Mouse (Mus musculus) CH12.LX (cell line): ENCODE measurements around the gene Gm17509. TPM values are rescaled to one million over a fixed set of nuclear protein-coding genes. Genes with fewer than 3 reads are reported as not detected.

Experiments used
- DNase-seq: peaks from one replicate; pipeline ENCODE4 v3.0.0-alpha.2; 2013; ENCODE audit errors: extremely low read depth
- H3K27ac ChIP-seq: 2 replicates; pipeline ENCODE4 v1.5.1; 2012; ENCODE audit warnings: low read depth, mild to moderate bottlenecking, control low read depth, moderate library complexity; ENCODE audit not compliant: insufficient read depth
- H3K27me3 ChIP-seq: replicated peaks from 2 replicates; pipeline ENCODE3; 2012; ENCODE audit warnings: inconsistent platforms
- H3K36me3 ChIP-seq, 2 experiments: replicated peaks in 1 of 2; 2 replicates each; pipeline versions ENCODE3 to v1.6.1; 2012; ENCODE audit warnings: inconsistent platforms in 1 of 2, low read length in 1 of 2, mild to moderate bottlenecking in 1 of 2, mixed read lengths in 1 of 2, moderate library complexity in 1 of 2; ENCODE audit not compliant: control insufficient read depth in 1 of 2, insufficient read depth in 1 of 2
- H3K4me1 ChIP-seq, 2 experiments: 2 replicates each; pipeline ENCODE4 v1.6.1; 2012; ENCODE audit warnings: inconsistent platforms in 1 of 2, moderate library complexity in 1 of 2; ENCODE audit not compliant: insufficient read depth in 2 of 2, control insufficient read depth in 1 of 2
- H3K4me2 ChIP-seq: 2 replicates; pipeline ENCODE4 v1.6.1; 2012; ENCODE audit warnings: low read depth, mild to moderate bottlenecking, control low read depth; ENCODE audit not compliant: poor library complexity, insufficient read depth, severe bottlenecking
- H3K4me3 ChIP-seq, 3 experiments: fragments of 150-350 bp in 1 of 3; sonication (generic) in 1 of 3; replicated peaks in 1 of 3; 2 replicates each; pipeline versions ENCODE3 to v1.5.1; 2011 to 2012; ENCODE audit warnings: low read depth in 2 of 3, low read length in 2 of 3, mild to moderate bottlenecking in 2 of 3, moderate library complexity in 2 of 3, control low read depth in 1 of 3, improper control_type of control experiment in 1 of 3, inconsistent platforms in 1 of 3, mixed read lengths in 1 of 3; ENCODE audit not compliant: poor library complexity in 1 of 3
- H3K79me2 ChIP-seq: replicated peaks from 2 replicates; pipeline ENCODE4 v1.6.1; 2012; ENCODE audit warnings: mild to moderate bottlenecking, moderate library complexity; ENCODE audit not compliant: control insufficient read depth, poor library complexity, insufficient read depth, severe bottlenecking; ENCODE audit errors: extremely low read depth
- H3K9ac ChIP-seq: 2 replicates; pipeline ENCODE4 v1.6.1; 2012; ENCODE audit warnings: low read depth, mild to moderate bottlenecking, control low read depth, moderate library complexity; ENCODE audit not compliant: insufficient read depth
- H3K9me3 ChIP-seq: replicated peaks from 2 replicates; pipeline ENCODE3; 2012; ENCODE audit warnings: low read length, inconsistent platforms, mixed read lengths
- CHD1 ChIP-seq: IDR thresholded peaks from 2 replicates; pipeline ENCODE4 v1.6.1; 2012; ENCODE audit warnings: low read depth, low read length, improper control_type of control experiment, inconsistent platforms
- CHD2 ChIP-seq: IDR thresholded peaks from 2 replicates; pipeline ENCODE4 v1.6.1; 2011; ENCODE audit warnings: low read length, improper control_type of control experiment
- ELF1 ChIP-seq: IDR thresholded peaks from 2 replicates; pipeline ENCODE4 v1.6.1; 2014; ENCODE audit warnings: low read depth, mild to moderate bottlenecking, inconsistent platforms, low read length, improper control_type of control experiment
- EP300 ChIP-seq: IDR thresholded peaks from 2 replicates; pipeline ENCODE4 v1.6.1; 2011; ENCODE audit warnings: low read length, improper control_type of control experiment
- IRF4 ChIP-seq: IDR thresholded peaks from 2 replicates; pipeline ENCODE4 v1.6.1; 2014; ENCODE audit warnings: low read depth, mild to moderate bottlenecking, inconsistent platforms, low read length, improper control_type of control experiment
- JUN ChIP-seq: IDR thresholded peaks from 2 replicates; pipeline ENCODE4 v1.6.1; 2011; ENCODE audit warnings: low read depth, mild to moderate bottlenecking, low read length, improper control_type of control experiment, moderate library complexity; ENCODE audit not compliant: insufficient read depth
- JUND ChIP-seq: conservative IDR thresholded peaks from 2 replicates; pipeline ENCODE4 v1.6.1; 2011; ENCODE audit warnings: low read depth, low read length, improper control_type of control experiment
- KAT2A ChIP-seq: IDR thresholded peaks from 2 replicates; pipeline ENCODE4 v1.6.1; 2012; ENCODE audit warnings: low read length, improper control_type of control experiment, inconsistent platforms; ENCODE audit not compliant: insufficient replicate concordance
- MAX ChIP-seq: IDR thresholded peaks from 2 replicates; pipeline ENCODE4 v1.6.1; 2011; ENCODE audit warnings: low read length, improper control_type of control experiment
- MAZ ChIP-seq: IDR thresholded peaks from 2 replicates; pipeline ENCODE4 v1.6.1; 2012; ENCODE audit warnings: low read depth, mild to moderate bottlenecking, inconsistent platforms, low read length, improper control_type of control experiment, moderate library complexity
- NELFE ChIP-seq: IDR thresholded peaks from 2 replicates; pipeline ENCODE4 v1.6.1; 2011; ENCODE audit warnings: low read depth, low read length, improper control_type of control experiment
- PAX5 ChIP-seq: IDR thresholded peaks from 2 replicates; pipeline ENCODE4 v1.6.1; 2012; ENCODE audit warnings: low read length, inconsistent platforms, mixed read lengths
- POLR2A ChIP-seq: IDR thresholded peaks from 2 replicates; pipeline ENCODE4 v1.6.1; 2011; ENCODE audit warnings: low read depth, mild to moderate bottlenecking, improper control_type of control experiment, low read length
- RAD21 ChIP-seq: IDR thresholded peaks from 2 replicates; pipeline ENCODE4 v1.6.1; 2011; ENCODE audit warnings: low read depth, mild to moderate bottlenecking, low read length, improper control_type of control experiment, moderate library complexity
- SIN3A ChIP-seq: IDR thresholded peaks from 2 replicates; pipeline ENCODE4 v1.6.1; 2012; ENCODE audit warnings: low read length, improper control_type of control experiment, inconsistent platforms
- SMC3 ChIP-seq: IDR thresholded peaks from 2 replicates; pipeline ENCODE4 v1.6.1; 2011; ENCODE audit warnings: low read depth, low read length, improper control_type of control experiment
- TBP ChIP-seq: conservative IDR thresholded peaks from 2 replicates; pipeline ENCODE4 v1.6.1; 2011; ENCODE audit warnings: low read depth, low read length, improper control_type of control experiment
- TCF12 ChIP-seq: IDR thresholded peaks from 2 replicates; pipeline ENCODE4 v1.6.1; 2014; ENCODE audit warnings: low read depth, mild to moderate bottlenecking, inconsistent platforms, low read length, improper control_type of control experiment
- UBTF ChIP-seq: IDR thresholded peaks from 2 replicates; pipeline ENCODE4 v1.6.1; 2012; ENCODE audit warnings: low read depth, mild to moderate bottlenecking, inconsistent platforms, low read length, improper control_type of control experiment, moderate library complexity
- USF2 ChIP-seq: conservative IDR thresholded peaks from 2 replicates; pipeline ENCODE4 v1.6.1; 2011; ENCODE audit warnings: low read depth, low read length, improper control_type of control experiment
- ZMIZ1 ChIP-seq: IDR thresholded peaks from 2 replicates; pipeline ENCODE4 v1.6.1; 2012; ENCODE audit warnings: low read depth, mild to moderate bottlenecking, inconsistent platforms, low read length, improper control_type of control experiment
- dilution Hi-C: fragments of 300-500 bp; cut with MboI; formaldehyde crosslinking; loops from 2 replicates; pipeline ENCODE4 v1.14.3; 2020; ENCODE audit warnings: low sequenced_read_pairs; ENCODE audit not compliant: extremely low pct_unique_long_range_greater_than_20kb, extremely low pct_ligation_motif_present
- in situ Hi-C: fragments of 300-500 bp; cut with MboI; formaldehyde crosslinking; loops from 3 replicates; pipeline ENCODE4 v1.14.3; 2019; ENCODE audit warnings: low sequenced_read_pairs, low pct_ligation_motif_present, low pct_unique_long_range_greater_than_20kb, mixed read lengths
- polyA plus RNA-seq: library from polyadenylated mRNA; unstranded; fragments of >175 nt; gene quantifications from 2 replicates; pipeline ENCODE4 v1.2.1, GENCODE M21; 2012; ENCODE audit warnings: low read depth; ENCODE audit not compliant: insufficient read length
- total RNA-seq, 2 experiments: library from RNA; depleted of rRNA; stranded (reverse); fragments of 300-350 nt in 1 of 2; fragments of >200 nt in 1 of 2; gene quantifications; 2 replicates each; pipeline ENCODE4 v1.2.3; 2012 to 2014

Gm17509 gene
- total and polyA plus RNA-seq, 3 experiments, result not detected

GRCm38 (mm10) chr13:117237111-117237510, 16.2 kb upstream of the Gm17509 start:
- no peaks in the 10 kb centered on the region for H3K27me3 ChIP-seq
- dilution Hi-C loops, result no loop called here
- no peak overlapping the region for H3K9ac ChIP-seq
- peaks cover 58% of the 10 kb centered on the region for H3K9me3 ChIP-seq
- TF ChIP-seq KAT2A (no peak), IRF4 (peak; percentile 92), EP300 (peak; percentile 74)
- in situ Hi-C loops, result no loop called here
- no peaks in the 10 kb centered on the region for H3K4me1 ChIP-seq
- no peak for DNase-seq
- no peaks in the 10 kb centered on the region for H3K79me2 ChIP-seq
- H3K4me2 ChIP-seq, result peak overlapping the region; percentile 1; the same call in 1 of the 2 replicates
- no peak overlapping the region for H3K4me3 ChIP-seq
- peak overlapping the region; percentile 38; the same call in 1 of the 2 replicates for H3K27ac ChIP-seq
- no peaks in the 10 kb centered on the region for H3K36me3 ChIP-seq

- Histone ChIP-seq H3K27ac (no peak overlapping the region), H3K4me3 (no peak overlapping the region), H3K9me3 (peaks cover 64% of the 10 kb centered on the region), H3K79me2 (no peaks in the 10 kb centered on the region), H3K27me3 (no peaks in the 10 kb centered on the region), H3K4me1 (no peaks in the 10 kb centered on the region), H3K9ac (no peak overlapping the region), H3K4me2 (no peak overlapping the region), H3K36me3 (no peaks in the 10 kb centered on the region)
- TF ChIP-seq ELF1, result no peak
- peak; percentile 36; the same call in 1 of the 2 replicates for TF ChIP-seq TCF12
- TF ChIP-seq KAT2A, result no peak
- no peak for TF ChIP-seq POLR2A
- no peak for TF ChIP-seq NELFE
- dilution Hi-C loops, result no loop called here
- in situ Hi-C loops, result no loop called here
- no peak for DNase-seq
These were observed 14.8 kb upstream of the Gm17509 start for GRCm38 (mm10) chr13:117235530-117236212.

GRCm38 (mm10) chr13:117234486-117234885, 13.6 kb upstream of the Gm17509 start:
- TF ChIP-seq TBP (no peak), CHD2 (no peak), CHD1 (no peak), NELFE (no peak), TCF12 (no peak), ZMIZ1 (no peak), SIN3A (no peak), JUN (no peak), JUND (no peak), SMC3 (no peak), PAX5 (no peak), MAZ (no peak), KAT2A (no peak), USF2 (no peak), MAX (no peak), UBTF (no peak), RAD21 (no peak)
- Histone ChIP-seq H3K9me3 (peaks cover 56% of the 10 kb centered on the region), H3K27me3 (no peaks in the 10 kb centered on the region), H3K36me3 (no peaks in the 10 kb centered on the region), H3K9ac (no peak overlapping the region), H3K27ac (no peak overlapping the region), H3K4me1 (no peaks in the 10 kb centered on the region), H3K4me2 (no peak overlapping the region), H3K79me2 (no peaks in the 10 kb centered on the region), H3K4me3 (no peak overlapping the region)
- in situ Hi-C loops (no loop called here), dilution Hi-C loops (no loop called here)
- DNase-seq, result no peak
